Mouse (Mus musculus) forebrain, embryonic 15.5 days (tissue): ENCODE measurements around the gene Gm11037. TPM values are rescaled to one million over a fixed set of nuclear protein-coding genes. Genes with fewer than 3 reads are reported as not detected.
A peak's percentile ranks its signal among the peaks of the same experiment; 100 is the strongest.

ENCODE experiments used
- ATAC-seq: fragments of 200-750 bp; cut with Nextera tagmentation; replicated peaks from 2 replicates; pipeline ENCODE4 v1.8.0; 2017; ENCODE audit warnings: mild to moderate bottlenecking, moderate TSS enrichment, moderate library complexity
- H3K27ac ChIP-seq: fragments of 300-500 bp; sonication (generic); replicated peaks from 2 replicates; pipeline ENCODE4 v1.5.1; 2015; ENCODE audit warnings: mild to moderate bottlenecking, inconsistent platforms
- H3K27me3 ChIP-seq: fragments of 300-500 bp; sonication (generic); 2 replicates; pipeline ENCODE4 v1.6.1; 2015; ENCODE audit warnings: inconsistent platforms
- H3K36me3 ChIP-seq: fragments of 300-500 bp; sonication (generic); 2 replicates; pipeline ENCODE4 v1.6.1; 2015; ENCODE audit warnings: mild to moderate bottlenecking, inconsistent platforms
- H3K4me1 ChIP-seq: fragments of 300-500 bp; sonication (generic); 2 replicates; pipeline ENCODE4 v1.6.1; 2015; ENCODE audit warnings: inconsistent platforms
- H3K4me2 ChIP-seq: fragments of 300-500 bp; sonication (generic); replicated peaks from 2 replicates; pipeline ENCODE4 v1.6.1; 2015; ENCODE audit warnings: mild to moderate bottlenecking, inconsistent platforms
- H3K4me3 ChIP-seq: fragments of 300-500 bp; sonication (generic); 2 replicates; pipeline ENCODE4 v1.5.1; 2015; ENCODE audit warnings: mild to moderate bottlenecking, inconsistent platforms
- H3K9ac ChIP-seq: fragments of 300-500 bp; sonication (generic); replicated peaks from 2 replicates; pipeline ENCODE4 v1.6.1; 2015; ENCODE audit warnings: mild to moderate bottlenecking, inconsistent platforms
- H3K9me3 ChIP-seq: fragments of 300-500 bp; sonication (generic); 2 replicates; pipeline ENCODE4 v1.6.1; 2016; ENCODE audit warnings: inconsistent platforms
- WGBS: fragments of 180-500 bp; shearing (Covaris S2); methylation state at CpG from one replicate; pipeline ENCODE4 v1.1.7; 2015; ENCODE audit warnings: mixed read lengths; 5-methylcytosine and 5-hydroxymethylcytosine counted together
- polyA plus RNA-seq: library from polyadenylated mRNA; unstranded; fragments of >200 nt; fragmentation: Nextera tagmentation; extraction: Ambion mirVana; gene quantifications from 2 replicates; pipeline ENCODE4 v1.2.1, GENCODE M21; 2015

Gm11037 gene
- polyA plus RNA-seq, 1 experiment from 2014 or later, result not detected

DNA sequence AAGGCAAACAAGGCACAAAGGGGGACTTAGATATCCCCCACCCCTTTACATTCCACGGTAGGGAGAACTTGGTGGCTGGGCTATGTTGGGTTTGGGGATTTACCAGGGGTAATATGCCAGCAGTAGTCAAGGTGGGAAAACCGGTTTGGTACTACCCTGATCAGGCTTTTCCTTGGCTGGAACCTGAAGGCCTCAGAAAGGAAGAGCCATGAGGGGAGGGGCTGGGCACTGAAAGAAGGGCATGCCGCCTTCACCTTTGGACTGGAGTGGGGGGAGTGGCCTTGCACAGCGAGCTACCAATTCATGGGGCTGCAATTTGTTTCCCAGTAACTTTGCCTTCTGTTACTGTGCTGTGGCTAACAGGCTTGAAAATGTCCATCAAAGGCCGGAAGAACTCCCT is 43.2 kb downstream of the Gm11037 start:
- no peak overlapping the region for H3K27ac ChIP-seq
- H3K9ac ChIP-seq, result no peak overlapping the region
- H3K27me3 ChIP-seq, result peaks cover 4% of the 10 kb centered on the region
- ATAC-seq, result no peak
- WGBS, result 60% methylated on average over 5 of the region's 5 CpGs
- H3K9me3 ChIP-seq, result no peaks in the 10 kb centered on the region
- peak overlapping the region; percentile 97; the same call in 1 of the 2 replicates for H3K4me2 ChIP-seq
- no peak overlapping the region for H3K4me3 ChIP-seq
- peaks cover 53% of the 10 kb centered on the region for H3K4me1 ChIP-seq
- no peaks in the 10 kb centered on the region for H3K36me3 ChIP-seq

- peak overlapping the region; percentile 97 for H3K4me2 ChIP-seq
- peak overlapping the region; percentile 90 for H3K9ac ChIP-seq
- peaks cover 53% of the 10 kb centered on the region for H3K4me1 ChIP-seq
- WGBS, result 81% methylated on average over 9 of the region's 9 CpGs
- H3K36me3 ChIP-seq, result no peaks in the 10 kb centered on the region
- ATAC-seq, result no peak
- H3K4me3 ChIP-seq, result peak overlapping the region; percentile 89
- no peaks in the 10 kb centered on the region for H3K27me3 ChIP-seq
- H3K9me3 ChIP-seq, result no peaks in the 10 kb centered on the region
- no peak overlapping the region for H3K27ac ChIP-seq
These were observed 44.6 kb downstream of the Gm11037 start for GRCm38 (mm10) chr2:131177932-131178331.

DNA sequence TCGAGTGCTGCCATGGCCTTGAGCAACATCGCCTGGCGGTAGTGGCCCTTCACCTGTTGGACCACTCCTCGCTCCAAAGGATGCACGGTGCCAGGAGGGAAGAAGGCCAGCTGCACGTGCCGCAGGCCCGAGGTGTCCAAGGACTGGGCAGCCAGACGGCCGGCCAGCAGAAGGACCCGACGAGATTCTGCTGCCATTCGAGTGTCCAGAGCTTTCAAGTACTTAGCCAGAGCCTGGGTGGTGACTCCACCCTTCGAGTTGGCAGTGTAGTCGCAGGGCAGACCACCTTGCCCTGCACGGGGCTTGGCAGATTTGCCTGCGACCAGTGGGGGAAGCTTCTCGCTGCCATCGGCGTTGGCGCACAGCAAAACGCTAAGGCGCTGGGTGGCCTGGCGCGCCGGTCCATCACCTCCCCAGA is 45.5 kb downstream of the Gm11037 start:
- peaks cover 48% of the 10 kb centered on the region for H3K4me1 ChIP-seq
- ATAC-seq, result no peak
- peak overlapping the region; percentile 89 for H3K4me3 ChIP-seq
- H3K36me3 ChIP-seq, result no peaks in the 10 kb centered on the region
- H3K9ac ChIP-seq, result peak overlapping the region; percentile 90
- H3K9me3 ChIP-seq, result no peaks in the 10 kb centered on the region
- WGBS, result 15% methylated on average over 26 of the region's 26 CpGs
- H3K27me3 ChIP-seq, result no peaks in the 10 kb centered on the region
- peak overlapping the region; percentile 97 for H3K4me2 ChIP-seq
- peak overlapping the region; percentile 95 for H3K27ac ChIP-seq

GRCm38 (mm10) chr2:131179246-131179886 is 46.1 kb downstream of the Gm11037 start:
- peak; percentile 49 for ATAC-seq
- under 1% methylated on average over 67 of the region's 67 CpGs for WGBS
- no peaks in the 10 kb centered on the region for H3K36me3 ChIP-seq

DNA sequence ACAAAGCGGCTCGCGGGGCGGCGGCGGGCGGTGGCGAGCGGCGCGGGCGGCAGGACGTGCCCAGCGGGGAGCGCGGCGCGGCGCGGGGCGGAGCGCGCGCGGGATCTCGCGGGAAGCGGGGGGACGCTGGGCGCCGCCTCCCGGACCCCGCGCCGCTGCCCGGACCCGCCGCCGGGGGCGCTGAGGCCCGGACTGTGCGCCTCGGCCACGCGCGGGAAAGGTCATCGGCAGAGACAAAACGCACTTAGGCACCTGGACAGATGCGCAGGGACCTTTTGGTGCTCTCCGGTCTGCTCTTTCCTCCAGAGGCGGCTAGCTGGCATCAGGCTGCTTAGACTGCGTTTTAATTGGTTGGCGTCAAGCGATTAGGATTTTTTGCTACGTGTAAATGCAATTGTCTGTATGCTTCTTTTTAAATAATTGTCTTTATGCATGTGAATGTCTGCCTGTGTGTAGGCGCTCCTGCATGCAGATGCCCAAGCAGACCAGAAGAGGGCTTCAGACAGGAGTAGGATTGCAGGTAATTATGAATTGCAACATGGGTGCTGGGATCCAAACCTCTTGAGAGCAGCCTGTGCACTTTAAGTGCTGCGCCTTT is 46.8 kb downstream of the Gm11037 start, which contains the start of gene Cenpb:
Gene Cenpb, minus strand, starts transcription at position 78 of the 598 bp plus-strand sequence.
- Histone ChIP-seq H3K9me3 (no peaks in the 10 kb centered on the region), H3K27me3 (no peaks in the 10 kb centered on the region), H3K4me2 (peak within 1 kb of the TSS; percentile 97), H3K27ac (peak within 1 kb of the TSS; percentile 95), H3K36me3 (no peaks in the 10 kb centered on the region), H3K4me3 (peak within 1 kb of the TSS; percentile 89), H3K4me1 (peaks cover 37% of the 10 kb centered on the region), H3K9ac (peak within 1 kb of the TSS; percentile 90)
- peak; percentile 82 for ATAC-seq
- 2% methylated on average over 57 of the region's 57 CpGs for WGBS

More at GRCm38 (mm10) chr2:131179246-131179886, 46.1 kb downstream of the Gm11037 start:
- H3K4me2 ChIP-seq, result peak overlapping the region; percentile 97
- no peaks in the 10 kb centered on the region for H3K27me3 ChIP-seq
- H3K4me1 ChIP-seq, result peaks cover 43% of the 10 kb centered on the region
- H3K27ac ChIP-seq, result peak overlapping the region; percentile 95
- peak overlapping the region; percentile 89 for H3K4me3 ChIP-seq
- no peaks in the 10 kb centered on the region for H3K9me3 ChIP-seq
- H3K9ac ChIP-seq, result peak overlapping the region; percentile 90

Other genes with a start within 250 kb of the Gm11037 start
- 96.7 and 97.8 TPM in 2 replicates for gene 4930402H24Rik, start 227.1 kb upstream of the Gm11037 start, polyA plus RNA-seq
- gene Atrn, start 227.0 kb upstream of the Gm11037 start, polyA plus RNA-seq, result 10.7 and 12.2 TPM in 2 replicates
- gene Gfra4, start 90.4 kb upstream of the Gm11037 start, polyA plus RNA-seq, result 30.0 and 30.9 TPM in 2 replicates
- gene Adam33, start 69.7 kb upstream of the Gm11037 start, polyA plus RNA-seq, result 0.60 and 0.70 TPM in 2 replicates
- gene Siglec1, start 46.7 kb upstream of the Gm11037 start, polyA plus RNA-seq, result 0.19 and 0.24 TPM in 2 replicates
- 3.7 TPM in 2 replicates for gene Hspa12b, start 6.2 kb upstream of the Gm11037 start, polyA plus RNA-seq
- gene 1700037H04Rik, start 26.6 kb downstream of the Gm11037 start, polyA plus RNA-seq, result 88.7 and 95.4 TPM in 2 replicates
- 18.8 and 19.7 TPM in 2 replicates for gene Cenpb, start 46.6 kb downstream of the Gm11037 start, polyA plus RNA-seq
- gene Cdc25b, start 53.5 kb downstream of the Gm11037 start, polyA plus RNA-seq, result 36.4 and 37.9 TPM in 2 replicates
- gene Spef1, start 53.8 kb downstream of the Gm11037 start, polyA plus RNA-seq, result 13.0 and 13.2 TPM in 2 replicates
- 36.5 and 37.0 TPM in 2 replicates for gene Ap5s1, start 73.6 kb downstream of the Gm11037 start, polyA plus RNA-seq
- gene Mavs, start 100.6 kb downstream of the Gm11037 start, polyA plus RNA-seq, result 5.9 and 6.4 TPM in 2 replicates
- gene Pank2, start 129.0 kb downstream of the Gm11037 start, polyA plus RNA-seq, result 36.4 and 37.0 TPM in 2 replicates
- 20.5 and 20.6 TPM in 2 replicates for gene Rnf24, start 219.4 kb downstream of the Gm11037 start, polyA plus RNA-seq